Mouse (Mus musculus) kidney, postnatal 0 days (tissue): Measurements from ENCODE around the gene Dst. TPM values are rescaled to one million over a fixed set of nuclear protein-coding genes. Genes with fewer than 3 reads are reported as not detected.

Experiments
- ATAC-seq: fragments of 200-750 bp; cut with Nextera tagmentation; replicated peaks from 2 replicates; pipeline ENCODE4 v1.8.0; 2017; ENCODE audit warnings: low read depth, moderate number of reproducible peaks, moderate TSS enrichment, moderate library complexity; ENCODE audit not compliant: low FRiP score
- DNase-seq: peaks from one replicate; pipeline ENCODE4 v3.0.0-alpha.2; 2016; ENCODE audit warnings: low spot score
- H3K27ac ChIP-seq: fragments of 300-500 bp; sonication (generic); 2 replicates; pipeline ENCODE4 v1.5.1; 2014; ENCODE audit warnings: mild to moderate bottlenecking
- H3K27me3 ChIP-seq: fragments of 300-500 bp; sonication (generic); 2 replicates; pipeline ENCODE4 v1.6.1; 2014; ENCODE audit warnings: low read length, mixed read lengths; ENCODE audit not compliant: insufficient read depth
- H3K36me3 ChIP-seq: fragments of 300-500 bp; sonication (generic); 2 replicates; pipeline ENCODE4 v1.6.1; 2014; ENCODE audit warnings: low read length, mixed read lengths; ENCODE audit not compliant: insufficient read depth
- H3K4me1 ChIP-seq: fragments of 300-500 bp; sonication (generic); replicated peaks from 2 replicates; pipeline ENCODE4 v1.6.1; 2014; ENCODE audit warnings: antibody characterized with exemption, low read length, mixed read lengths; ENCODE audit not compliant: insufficient read depth
- H3K4me2 ChIP-seq: fragments of 300-500 bp; sonication (generic); 2 replicates; pipeline ENCODE4 v1.6.1; 2014; ENCODE audit warnings: mild to moderate bottlenecking, low read length, moderate library complexity, mixed read lengths
- H3K4me3 ChIP-seq: fragments of 300-500 bp; sonication (generic); replicated peaks from 2 replicates; pipeline ENCODE4 v1.5.1; 2014; ENCODE audit warnings: low read depth, low read length
- H3K9ac ChIP-seq: fragments of 300-500 bp; sonication (generic); 2 replicates; pipeline ENCODE4 v1.6.1; 2014; ENCODE audit warnings: low read depth, low read length
- H3K9me3 ChIP-seq: fragments of 300-500 bp; sonication (generic); replicated peaks from 2 replicates; pipeline ENCODE4 v1.6.1; 2016; ENCODE audit warnings: low read length, inconsistent platforms, mixed read lengths
- CTCF ChIP-seq: IDR thresholded peaks from 2 replicates; pipeline ENCODE4 v1.5.1; 2016; ENCODE audit warnings: antibody characterized with exemption, low read depth, mild to moderate bottlenecking, moderate library complexity
- whole genome bisulfite sequencing: fragments of 180-500 bp; shearing (Covaris S2); extraction: QIAGEN DNeasy Blood & Tissue Kit; methylation state at CpG from one replicate; pipeline ENCODE4 v1.1.7; 2014; 5-methylcytosine and 5-hydroxymethylcytosine counted together
- polyA plus RNA-seq: library from polyadenylated mRNA; unstranded; fragments of >200 nt; fragmentation: Nextera tagmentation; extraction: Ambion mirVana; gene quantifications from 2 replicates; pipeline ENCODE4 v1.2.1, GENCODE M21; 2015

Dst gene
- polyA plus RNA-seq, 1 experiment from 2014 or later: 22.4 TPM

DNA sequence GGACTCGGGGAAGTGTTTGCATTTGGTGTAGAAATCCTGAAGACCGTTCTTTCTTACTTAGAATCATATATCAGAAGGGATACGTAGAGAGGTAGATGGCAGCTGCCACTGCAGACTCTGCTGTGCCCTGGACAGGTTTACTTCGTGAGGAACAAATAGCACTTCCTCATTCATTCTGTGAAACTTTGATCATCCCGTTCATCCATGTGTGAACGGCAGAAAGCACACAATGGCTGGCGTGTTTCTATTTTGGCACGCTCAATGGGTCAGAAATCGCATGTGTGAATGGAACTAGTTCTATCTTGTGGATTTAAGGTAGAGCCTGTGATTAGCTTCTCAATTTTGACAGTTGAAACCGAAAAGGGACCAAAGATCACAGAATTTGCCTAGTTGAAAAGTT is 222.8 kb downstream of the Dst start:
- peaks cover 32% of the 10 kb centered on the region for H3K4me1 ChIP-seq

DNA sequence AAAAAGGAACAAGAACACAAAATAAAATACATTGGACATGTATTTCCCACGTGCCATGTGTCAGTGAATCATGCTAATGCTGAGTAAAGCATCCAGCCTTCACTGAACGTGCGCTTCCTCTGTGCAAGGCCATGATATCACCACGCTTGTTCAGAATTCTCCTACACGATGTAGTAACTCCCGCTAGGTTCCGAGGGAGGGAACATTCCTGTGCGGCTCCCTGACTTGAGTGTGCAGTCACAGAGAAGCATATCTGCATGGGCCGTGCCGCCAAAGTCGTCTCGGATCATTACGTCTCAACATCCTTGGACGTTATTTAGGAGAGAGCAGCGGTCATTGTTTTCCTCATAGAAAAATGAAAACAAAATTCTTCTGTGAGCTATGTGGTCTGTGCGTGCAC is 224.8 kb downstream of the Dst start:
- Histone ChIP-seq H3K36me3 (no peaks in the 10 kb centered on the region), H3K4me1 (peaks cover 28% of the 10 kb centered on the region), H3K9me3 (no peaks in the 10 kb centered on the region), H3K4me2 (peak overlapping the region; percentile 27; the same call in 1 of the 2 replicates), H3K27ac (peak overlapping the region; percentile 80), H3K4me3 (no peak overlapping the region), H3K9ac (0 out of 2 replicates have a peak overlapping the region, but pooled peaks have one; percentile 18), H3K27me3 (no peaks in the 10 kb centered on the region)
- no peak for TF ChIP-seq CTCF
- WGBS: 34% methylated on average over 16 of the region's 16 CpGs
- DNase-seq: peak; percentile 74
- ATAC-seq: peak; percentile 37; the same call in 1 of the 2 replicates

More for the DNA sequence above, 222.8 kb downstream of the Dst start:
- no peak overlapping the region for H3K4me3 ChIP-seq
- 0 out of 2 replicates have a peak overlapping the region, but pooled peaks have one; percentile 22 for H3K27ac ChIP-seq
- H3K9me3 ChIP-seq: no peaks in the 10 kb centered on the region
- no peak overlapping the region for H3K4me2 ChIP-seq
- WGBS: 63% methylated on average over 10 of the region's 10 CpGs
- ATAC-seq: no peak
- no peak for DNase-seq
- H3K9ac ChIP-seq: no peak overlapping the region
- H3K36me3 ChIP-seq: no peaks in the 10 kb centered on the region
- H3K27me3 ChIP-seq: no peaks in the 10 kb centered on the region
- TF ChIP-seq CTCF: no peak

DNA sequence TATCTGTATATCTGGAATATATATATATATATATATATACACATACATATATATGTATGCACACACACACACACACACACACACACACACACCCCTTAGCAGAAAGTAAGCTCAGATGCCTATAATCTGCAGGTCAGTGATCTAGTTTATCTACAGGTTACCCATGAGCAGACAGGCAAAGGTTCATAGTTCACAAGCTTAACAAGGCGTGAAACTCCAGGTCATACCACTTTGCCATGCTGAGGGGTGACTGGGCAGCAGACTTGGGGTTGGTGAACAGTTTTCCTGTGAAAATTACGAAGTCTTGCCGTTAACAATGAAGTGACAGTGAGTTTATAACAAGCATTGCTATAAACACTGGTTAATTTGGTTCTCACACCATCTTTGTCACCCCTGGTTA is 227.5 kb downstream of the Dst start:
- H3K27ac ChIP-seq: no peak overlapping the region; the same call in 1 of the 2 replicates
- TF ChIP-seq CTCF: no peak

DNA sequence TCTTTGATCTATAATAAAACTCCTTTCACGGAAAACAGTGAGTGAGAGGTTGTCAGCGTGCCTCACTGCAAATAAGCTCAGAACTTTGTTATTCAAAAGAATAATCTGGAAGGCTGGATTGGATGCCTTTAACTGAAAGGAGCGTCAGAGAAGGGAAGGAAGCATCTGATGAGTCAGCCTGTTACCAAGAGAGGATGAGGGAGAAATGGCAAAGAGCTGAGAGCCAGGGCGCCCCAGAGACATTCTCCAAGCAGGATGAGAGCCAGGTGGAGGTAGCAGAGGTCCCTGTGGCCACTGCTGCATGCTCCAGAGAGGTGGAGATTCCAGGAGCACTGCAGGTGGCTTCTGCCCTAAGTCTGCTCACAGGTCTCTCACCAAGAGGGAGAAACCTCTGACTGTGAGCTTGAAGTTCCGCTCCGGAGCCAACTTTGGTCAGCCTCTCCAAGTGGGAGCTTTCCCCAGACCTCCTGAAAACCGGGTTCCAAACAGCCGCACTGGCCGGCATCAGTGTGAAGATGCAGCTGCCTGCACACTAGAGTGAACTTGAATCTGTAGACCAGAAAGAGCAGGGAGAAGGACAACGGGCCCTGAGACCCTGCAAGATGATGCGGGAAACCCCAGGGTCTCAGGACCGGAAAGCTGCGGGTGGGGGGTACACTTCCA is 231.3 kb downstream of the Dst start:
- 61% methylated on average over 13 of the region's 13 CpGs for WGBS
- no peak for ATAC-seq
- Histone ChIP-seq H3K27me3 (no peaks in the 10 kb centered on the region), H3K9me3 (no peaks in the 10 kb centered on the region), H3K4me3 (no peak overlapping the region), H3K4me2 (no peak overlapping the region), H3K4me1 (peaks cover 12% of the 10 kb centered on the region), H3K36me3 (no peaks in the 10 kb centered on the region), H3K27ac (peak overlapping the region; percentile 20; the same call in 1 of the 2 replicates), H3K9ac (no peak overlapping the region)
- no peak for DNase-seq
- TF ChIP-seq CTCF: no peak

More for the DNA sequence above, 227.5 kb downstream of the Dst start:
- H3K4me2 ChIP-seq: no peak overlapping the region
- H3K9ac ChIP-seq: no peak overlapping the region
- no peaks in the 10 kb centered on the region for H3K9me3 ChIP-seq
- no peaks in the 10 kb centered on the region for H3K27me3 ChIP-seq
- H3K4me3 ChIP-seq: no peak overlapping the region
- 47% methylated on average over 3 of the region's 3 CpGs for WGBS
- ATAC-seq (peak; percentile 68; the same call in 1 of the 2 replicates), DNase-seq (peak; percentile 45)
- H3K36me3 ChIP-seq: no peaks in the 10 kb centered on the region
- H3K4me1 ChIP-seq: peaks cover 27% of the 10 kb centered on the region

DNA sequence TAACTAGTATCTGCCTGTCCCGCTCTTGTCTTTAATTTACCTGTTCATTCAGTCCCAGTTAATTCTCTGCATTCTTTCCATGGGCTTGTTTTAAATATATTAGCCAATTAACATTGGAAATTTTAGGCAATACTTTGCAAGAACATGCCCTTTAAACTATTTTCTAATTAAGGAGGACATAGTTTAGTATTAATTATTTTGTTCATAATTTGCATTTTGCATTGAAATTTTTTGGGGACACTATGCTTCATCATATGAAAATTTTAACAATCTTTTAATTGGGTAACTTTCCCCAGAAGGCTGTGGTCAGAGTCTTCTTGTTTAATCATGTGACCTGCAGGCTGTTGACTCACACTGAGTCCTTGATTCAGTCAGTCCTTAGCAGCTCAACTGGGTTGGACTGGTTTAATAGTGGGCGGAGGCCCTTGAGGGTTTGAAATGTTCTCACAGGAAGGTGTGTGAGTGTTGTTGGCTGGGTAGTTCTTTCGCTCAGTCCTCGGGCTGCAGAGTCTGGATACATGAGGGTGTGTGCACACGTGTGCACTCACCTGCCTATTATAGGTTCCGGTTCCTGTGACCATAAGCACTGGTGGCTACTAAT is 231.9 kb downstream of the Dst start:
- TF ChIP-seq CTCF: no peak
- no peak overlapping the region for H3K4me3 ChIP-seq
- peak overlapping the region; percentile 75 for H3K27ac ChIP-seq
- no peak overlapping the region for H3K9ac ChIP-seq
- H3K9me3 ChIP-seq: no peaks in the 10 kb centered on the region
- H3K4me1 ChIP-seq: peaks cover 9% of the 10 kb centered on the region
- whole genome bisulfite sequencing: 60% methylated on average over 6 of the region's 6 CpGs
- peak; percentile 24 for DNase-seq
- no peaks in the 10 kb centered on the region for H3K27me3 ChIP-seq
- ATAC-seq: peak; percentile 89
- H3K4me2 ChIP-seq: no peak overlapping the region
- H3K36me3 ChIP-seq: no peaks in the 10 kb centered on the region

DNA sequence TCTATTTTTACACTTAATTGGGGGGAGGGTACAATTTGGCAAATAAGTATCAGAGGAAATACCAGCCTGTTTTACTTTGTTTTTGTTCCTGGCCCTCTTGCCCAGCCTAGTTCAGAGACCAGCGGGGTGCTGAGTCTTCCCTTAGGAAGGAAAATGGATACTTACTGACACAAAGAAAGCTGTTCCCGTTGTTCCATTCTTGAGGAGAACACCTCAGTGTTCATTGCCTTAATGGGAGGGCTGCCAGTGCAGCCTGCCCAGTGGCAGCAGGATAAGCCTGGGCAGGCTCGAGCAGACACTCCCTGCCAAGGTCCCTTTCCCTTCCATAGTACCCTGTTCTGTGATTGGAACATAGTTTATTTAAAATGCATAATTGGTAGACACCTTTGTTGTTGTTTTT is 232.7 kb downstream of the Dst start:
- H3K4me1 ChIP-seq: peaks cover 7% of the 10 kb centered on the region
- H3K4me2 ChIP-seq: no peak overlapping the region
- no peaks in the 10 kb centered on the region for H3K9me3 ChIP-seq
- no peak for ATAC-seq
- no peak for DNase-seq
- H3K27ac ChIP-seq: peak overlapping the region; percentile 75
- no peak overlapping the region for H3K9ac ChIP-seq
- no peak overlapping the region for H3K4me3 ChIP-seq
- no peaks in the 10 kb centered on the region for H3K27me3 ChIP-seq
- WGBS: 47% methylated on average over 3 of the region's 3 CpGs
- no peak for TF ChIP-seq CTCF
- H3K36me3 ChIP-seq: no peaks in the 10 kb centered on the region
